ENCODE assay signal across 23 mouse cellular contexts in genomic region chr4:136962447-136962846, GRCm38 (mm10). TPM values are rescaled to one million over a fixed set of nuclear protein-coding genes. Genes with fewer than 3 reads are reported as not detected.
DNase-seq lines count a peak whose midpoint lies in the region; ATAC-seq and TF ChIP-seq lines count a peak whose summit lies in the region.
"Had no signal": no experiment of that assay in that cellular context is flagged by ENCODE, and none has a peak within 500 bp of the region (broad histone marks: within the 10 kb centered on the region; RNA-seq: fewer than 3 reads in every experiment).

No protein-coding gene starts in this region.

- ATAC-seq in hindbrain, embryonic 12.5 days (ENCODE audit: low FRiP score): no peak
- ATAC-seq in hindbrain, embryonic 16.5 days: no peak
- 0 out of 2 replicates have a peak, but pooled peaks have one; percentile 32 for ATAC-seq in limb, embryonic 15.5 days (ENCODE audit: insufficient number of reproducible peaks, low FRiP score, low TSS enrichment, low read depth)
- no peak for ATAC-seq in neural tube, embryonic 13.5 days (ENCODE audit: low read depth)
- ATAC-seq: CD4-positive, CD25-positive, alpha-beta regulatory T cell, adult 4 months; forebrain, embryonic 14.5 days had no signal

- no peak overlapping the region for H3K4me2 ChIP-seq in hindbrain, embryonic 12.5 days (replicated peaks)
- H3K4me2 ChIP-seq in hindbrain, embryonic 16.5 days (ENCODE audit: low read length): no peak overlapping the region
- no peak overlapping the region for H3K4me2 ChIP-seq in limb, embryonic 15.5 days
- no peak overlapping the region for H3K4me2 ChIP-seq in neural tube, embryonic 13.5 days
- H3K4me2 ChIP-seq: embryonic facial prominence, embryonic 12.5 days; embryonic facial prominence, embryonic 15.5 days; heart, embryonic 11.5 days had no signal

- no peak overlapping the region for H3K27ac ChIP-seq in hindbrain, embryonic 12.5 days
- no peak overlapping the region for H3K27ac ChIP-seq in hindbrain, embryonic 16.5 days (ENCODE audit: low read depth, low read length)
- H3K27ac ChIP-seq in limb, embryonic 15.5 days: no peak overlapping the region
- no peak overlapping the region for H3K27ac ChIP-seq in limb, embryonic 10.5 days
- H3K27ac ChIP-seq in neural tube, embryonic 13.5 days (replicated peaks): peak overlapping the region; percentile 33; the same call in 1 of the 2 replicates
- H3K27ac ChIP-seq: embryonic facial prominence, embryonic 12.5 days; embryonic facial prominence, embryonic 15.5 days; gastrocnemius, adult 2 months had no signal

- no peaks in the 10 kb centered on the region for H3K9me3 ChIP-seq in hindbrain, embryonic 12.5 days (replicated peaks)
- no peaks in the 10 kb centered on the region for H3K9me3 ChIP-seq in hindbrain, embryonic 16.5 days (ENCODE audit: control insufficient read depth, low read length)
- H3K9me3 ChIP-seq in limb, embryonic 15.5 days: no peaks in the 10 kb centered on the region
- H3K9me3 ChIP-seq in limb, embryonic 10.5 days (replicated peaks): no peaks in the 10 kb centered on the region
- H3K9me3 ChIP-seq in neural tube, embryonic 13.5 days: no peaks in the 10 kb centered on the region
- H3K9me3 ChIP-seq: embryonic facial prominence, embryonic 12.5 days; embryonic facial prominence, embryonic 15.5 days had no signal

- H3K36me3 ChIP-seq in hindbrain, embryonic 12.5 days: no peaks in the 10 kb centered on the region
- H3K36me3 ChIP-seq in hindbrain, embryonic 16.5 days (ENCODE audit: control insufficient read depth, insufficient read depth, low read length): no peaks in the 10 kb centered on the region
- H3K36me3 ChIP-seq in limb, embryonic 15.5 days: no peaks in the 10 kb centered on the region
- no peaks in the 10 kb centered on the region for H3K36me3 ChIP-seq in limb, embryonic 10.5 days
- H3K36me3 ChIP-seq in neural tube, embryonic 13.5 days: no peaks in the 10 kb centered on the region
- H3K36me3 ChIP-seq: embryonic facial prominence, embryonic 12.5 days; embryonic facial prominence, embryonic 15.5 days had no signal

- H3K27me3 ChIP-seq in hindbrain, embryonic 12.5 days: peaks cover 83% of the 10 kb centered on the region
- peaks cover 14% of the 10 kb centered on the region for H3K27me3 ChIP-seq in hindbrain, embryonic 16.5 days (replicated peaks; ENCODE audit: control insufficient read depth, insufficient read depth, low read length)
- H3K27me3 ChIP-seq in limb, embryonic 15.5 days: peaks cover 71% of the 10 kb centered on the region
- peaks cover 89% of the 10 kb centered on the region for H3K27me3 ChIP-seq in limb, embryonic 10.5 days (ENCODE audit: low read depth, poor library complexity, severe bottlenecking)
- H3K27me3 ChIP-seq in neural tube, embryonic 13.5 days: peaks cover 27% of the 10 kb centered on the region

- no peak for TF ChIP-seq CTCF in lung, adult 2 months (IDR thresholded peaks at IDR 0.05; ENCODE audit: insufficient read depth, low read length)

- H3K4me1 ChIP-seq in hindbrain, embryonic 12.5 days: peaks cover 57% of the 10 kb centered on the region
- H3K4me1 ChIP-seq in hindbrain, embryonic 16.5 days (ENCODE audit: control insufficient read depth, insufficient read depth, low read depth, low read length): peaks cover 12% of the 10 kb centered on the region
- peaks cover 30% of the 10 kb centered on the region for H3K4me1 ChIP-seq in limb, embryonic 15.5 days
- H3K4me1 ChIP-seq in limb, embryonic 10.5 days: peaks cover 67% of the 10 kb centered on the region
- H3K4me1 ChIP-seq in lung, adult 2 months (ENCODE audit: control insufficient read depth, insufficient read depth, low read length): no peaks in the 10 kb centered on the region
- peaks cover 72% of the 10 kb centered on the region for H3K4me1 ChIP-seq in neural tube, embryonic 13.5 days (replicated peaks)

- no peak for TF ChIP-seq POLR2A in lung, adult 2 months (IDR thresholded peaks at IDR 0.05; ENCODE audit: borderline replicate concordance, extremely low read depth, low read depth, low read length)

- DNase-seq in limb, embryonic 10.5 days (ENCODE audit: low spot score): no peak
- peak; percentile 24 to 68 for DNase-seq in lung, postnatal 4 days
- DNase-seq in lung, adult 2 months: no peak
- no peak for DNase-seq in neural tube, embryonic 10.5 days (ENCODE audit: extremely low spot score, low spot score)
- DNase-seq: cerebellum, adult 11 months; cerebellum, adult 2 months; cerebellum, adult 9-11 months; cerebellum, postnatal 25 days; forebrain, postnatal 0 days; gastrocnemius, adult 2 months; gastrocnemius, postnatal 14 days; heart, adult 11 months had no signal

- WGBS in hindbrain, embryonic 12.5 days: 43% methylated on average over 4 of the region's 4 CpGs
- 37% methylated on average over 4 of the region's 4 CpGs for WGBS in hindbrain, embryonic 16.5 days
- 63% methylated on average over 4 of the region's 4 CpGs for WGBS in limb, embryonic 15.5 days
- WGBS in limb, embryonic 10.5 days: 65% methylated on average over 4 of the region's 4 CpGs
- 47% methylated on average over 4 of the region's 4 CpGs for whole genome bisulfite sequencing in lung, adult 2 months
- WGBS in neural tube, embryonic 13.5 days: 54% methylated on average over 4 of the region's 4 CpGs

- no peak overlapping the region for H3K4me3 ChIP-seq in hindbrain, embryonic 12.5 days
- H3K4me3 ChIP-seq in hindbrain, embryonic 16.5 days (ENCODE audit: low read length): no peak overlapping the region
- H3K4me3 ChIP-seq in limb, embryonic 15.5 days: no peak overlapping the region
- H3K4me3 ChIP-seq in limb, embryonic 10.5 days: no peak overlapping the region
- no peak overlapping the region for H3K4me3 ChIP-seq in lung, adult 2 months (replicated peaks; ENCODE audit: extremely low read depth, low read depth, low read length)
- no peak overlapping the region for H3K4me3 ChIP-seq in neural tube, embryonic 13.5 days
- H3K4me3 ChIP-seq: embryonic facial prominence, embryonic 12.5 days; embryonic facial prominence, embryonic 15.5 days; gastrocnemius, adult 2 months had no signal

- H3K9ac ChIP-seq in hindbrain, embryonic 12.5 days: peak overlapping the region; percentile 27; the same call in 1 of the 2 replicates
- H3K9ac ChIP-seq in hindbrain, embryonic 16.5 days (ENCODE audit: low read depth, low read length): no peak overlapping the region
- no peak overlapping the region for H3K9ac ChIP-seq in limb, embryonic 15.5 days
- H3K9ac ChIP-seq in neural tube, embryonic 13.5 days: no peak overlapping the region
- H3K9ac ChIP-seq: embryonic facial prominence, embryonic 12.5 days; embryonic facial prominence, embryonic 15.5 days; forebrain, postnatal 0 days had no signal

RNA-seq across cellular contexts. Expression of gene Epha8, which starts 5.8 kb away (rescaled TPM):
- polyA plus RNA-seq in hindbrain, embryonic 12.5 days (2016; fragmentation: Nextera tagmentation; extraction: Ambion mirVana): 2.2 and 2.8 TPM in 2 replicates
- 8.8 and 14.0 TPM in 2 replicates for polyA plus RNA-seq in hindbrain, embryonic 16.5 days (2015; fragmentation: Nextera tagmentation; extraction: Ambion mirVana)
- 2.2 and 2.5 TPM in 2 replicates for polyA plus RNA-seq in limb, embryonic 15.5 days (2015; fragmentation: Nextera tagmentation; extraction: Ambion mirVana)
- polyA plus RNA-seq in limb, embryonic 10.5 days (2016; fragmentation: Nextera tagmentation; extraction: Ambion mirVana): 0.29 and 0.55 TPM in 2 replicates
- 0.05 and 0.16 TPM in 2 replicates for polyA plus RNA-seq in lung, adult 2 months (2012; rRNA removed)
- 8.0 and 9.1 TPM in 2 replicates for polyA plus RNA-seq in neural tube, embryonic 13.5 days (2015; fragmentation: Nextera tagmentation; extraction: Ambion mirVana)
- polyA plus RNA-seq: CD4-positive, CD25-positive, alpha-beta regulatory T cell, adult 4 months; heart, embryonic 11.5 days; heart, embryonic 14.5 days; heart, postnatal 0 days had no signal

Comparison
In these comparisons a context has a peak if more than half of its experiments do, and no peak if none do; other contexts are left out.
1. DNase-seq: peak in lung, postnatal 4 days (2 of 2); none in limb, embryonic 10.5 days (single experiment), lung, adult 2 months (single experiment) and neural tube, embryonic 10.5 days (single experiment).